Mouse (Mus musculus): ENCODE measurements at regions not wholly inside any gene's neighbourhood (a gene's known extent, or its start where the extent isn't known, plus 50 kb on each side); places are given as distances from the start of the nearest gene placed in this dataset.

DNA sequence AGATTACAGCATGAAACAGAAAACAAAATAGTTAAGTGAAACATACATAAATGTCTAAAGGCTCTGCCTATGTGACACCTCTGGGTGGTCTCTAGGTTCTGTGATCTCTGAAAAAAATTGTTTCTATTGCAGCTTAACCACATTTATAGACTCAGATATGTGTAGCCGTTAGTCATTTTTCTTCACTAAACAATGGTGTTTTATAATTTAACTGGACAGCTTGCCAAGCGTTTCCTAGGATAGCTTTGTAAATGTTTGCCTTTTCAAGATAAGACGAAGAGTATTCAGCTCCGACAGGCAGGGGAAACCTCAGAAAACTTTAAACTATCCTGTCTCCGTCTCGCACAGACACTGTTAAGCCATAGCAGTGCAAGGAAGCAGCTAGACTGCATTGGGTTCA lies 98.3 kb downstream of the Klhl6 start:
- no peaks in the 10 kb centered on the region for H3K36me3 ChIP-seq (ENCODE audit: control insufficient read depth, insufficient read depth, low read length, poor library complexity, severe bottlenecking)
- H3K27ac ChIP-seq (ENCODE audit: insufficient read depth, low read length), result no peak overlapping the region
- H3K9ac ChIP-seq (ENCODE audit: low read depth, poor library complexity, severe bottlenecking), result no peak overlapping the region
- H3K4me3 ChIP-seq (ENCODE audit: low read depth, low read length), result no peak overlapping the region
- H3K9me3 ChIP-seq (replicated peaks; ENCODE audit: control insufficient read depth, insufficient read depth, low read length, poor library complexity, severe bottlenecking), result peaks cover 11% of the 10 kb centered on the region
- H3K27me3 ChIP-seq (ENCODE audit: control insufficient read depth, insufficient read depth, low read length, poor library complexity, severe bottlenecking), result no peaks in the 10 kb centered on the region
- no peaks in the 10 kb centered on the region for H3K4me1 ChIP-seq (ENCODE audit: control insufficient read depth, insufficient read depth, low read length)
- no peak for TF ChIP-seq CTCF (IDR thresholded peaks at IDR 0.05; ENCODE audit: low read depth, low read length)
- TF ChIP-seq POLR2A (IDR thresholded peaks at IDR 0.05; ENCODE audit: insufficient read depth, low read length), result no peak
- no peak for TF ChIP-seq EP300 (IDR thresholded peaks at IDR 0.05; ENCODE audit: insufficient read depth, low read depth, low read length)

DNA sequence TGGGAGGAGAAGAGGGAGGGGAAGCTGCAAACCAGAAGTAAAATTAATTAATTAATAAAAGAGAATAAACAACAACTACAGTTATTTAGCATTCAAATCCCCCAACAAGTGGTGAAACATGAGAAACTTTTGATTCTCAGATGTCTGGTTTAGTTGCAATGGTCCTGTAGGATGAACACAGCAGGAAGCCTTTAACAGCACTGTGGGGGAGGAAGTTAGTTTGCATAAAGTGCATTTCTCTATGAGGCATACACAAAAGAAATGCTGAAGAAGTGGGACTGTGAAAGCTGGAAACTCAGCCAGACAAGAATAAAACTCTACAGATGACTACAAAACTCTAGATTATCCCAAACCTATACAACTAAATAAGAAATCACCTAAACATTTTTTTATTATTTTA lies 96.2 kb downstream of the Klhl6 start:
- no peak overlapping the region for H3K27ac ChIP-seq (ENCODE audit: insufficient read depth, low read length)
- H3K9me3 ChIP-seq (replicated peaks; ENCODE audit: control insufficient read depth, insufficient read depth, low read length, poor library complexity, severe bottlenecking), result peaks cover 11% of the 10 kb centered on the region
- no peak for TF ChIP-seq POLR2A (IDR thresholded peaks at IDR 0.05; ENCODE audit: insufficient read depth, low read length)
- no peaks in the 10 kb centered on the region for H3K4me1 ChIP-seq (ENCODE audit: control insufficient read depth, insufficient read depth, low read length)
- H3K9ac ChIP-seq (ENCODE audit: low read depth, poor library complexity, severe bottlenecking), result no peak overlapping the region
- H3K36me3 ChIP-seq (ENCODE audit: control insufficient read depth, insufficient read depth, low read length, poor library complexity, severe bottlenecking), result no peaks in the 10 kb centered on the region
- H3K27me3 ChIP-seq (ENCODE audit: control insufficient read depth, insufficient read depth, low read length, poor library complexity, severe bottlenecking), result no peaks in the 10 kb centered on the region
- no peak overlapping the region for H3K4me3 ChIP-seq (ENCODE audit: low read depth, low read length)

DNA sequence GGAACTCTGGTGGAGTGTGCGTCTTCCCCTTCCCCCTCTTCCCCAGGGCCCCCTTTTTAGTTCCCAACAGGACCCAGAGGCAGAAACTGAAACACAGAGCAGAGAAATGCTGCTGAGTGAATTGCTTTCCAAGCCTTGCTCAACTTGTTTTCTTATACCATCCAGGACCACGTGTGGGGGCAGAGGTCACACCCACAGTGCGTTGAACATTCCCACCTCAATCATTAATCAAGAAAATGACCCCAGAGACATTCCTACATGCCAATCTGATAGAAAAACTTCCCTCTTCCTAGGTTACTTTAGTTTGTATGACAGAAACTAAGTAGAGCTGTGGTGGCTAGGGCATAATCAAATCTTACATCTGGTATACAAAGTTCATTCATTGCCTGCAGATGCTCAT lies 93.3 kb downstream of the Klhl6 start:
- H3K9ac ChIP-seq (ENCODE audit: low read depth, poor library complexity, severe bottlenecking), result no peak overlapping the region
- H3K27ac ChIP-seq (ENCODE audit: insufficient read depth, low read length), result no peak overlapping the region
- no peaks in the 10 kb centered on the region for H3K27me3 ChIP-seq (ENCODE audit: control insufficient read depth, insufficient read depth, low read length, poor library complexity, severe bottlenecking)
- no peaks in the 10 kb centered on the region for H3K4me1 ChIP-seq (ENCODE audit: control insufficient read depth, insufficient read depth, low read length)
- no peak overlapping the region for H3K4me3 ChIP-seq (ENCODE audit: low read depth, low read length)
- H3K36me3 ChIP-seq (ENCODE audit: control insufficient read depth, insufficient read depth, low read length, poor library complexity, severe bottlenecking), result no peaks in the 10 kb centered on the region
- H3K9me3 ChIP-seq (replicated peaks; ENCODE audit: control insufficient read depth, insufficient read depth, low read length, poor library complexity, severe bottlenecking), result peaks cover 10% of the 10 kb centered on the region
- TF ChIP-seq POLR2A (IDR thresholded peaks at IDR 0.05; ENCODE audit: insufficient read depth, low read length), result no peak
- no peak for TF ChIP-seq EP300 (IDR thresholded peaks at IDR 0.05; ENCODE audit: insufficient read depth, low read depth, low read length)
- TF ChIP-seq CTCF (IDR thresholded peaks at IDR 0.05; ENCODE audit: low read depth, low read length), result no peak

DNA sequence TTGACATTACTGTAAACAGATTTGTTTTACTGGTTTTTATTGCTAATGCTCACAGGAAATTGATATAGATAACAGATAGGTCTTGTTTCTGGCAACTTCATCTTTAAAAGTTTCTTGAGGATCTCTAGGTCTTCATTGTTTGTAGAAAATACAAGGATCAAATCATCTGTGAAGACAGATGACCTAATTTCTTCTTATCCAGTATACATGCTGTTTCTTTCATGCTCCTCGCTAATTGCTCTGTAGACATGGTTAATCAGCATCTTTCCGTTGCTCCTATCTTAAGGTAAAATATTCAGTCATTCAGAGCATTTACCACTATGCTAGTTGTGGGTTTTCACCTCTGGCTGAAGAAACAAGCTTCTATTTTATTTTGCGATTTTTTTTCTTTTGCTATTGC lies 91.4 kb downstream of the Klhl6 start:
- H3K4me3 ChIP-seq (ENCODE audit: low read depth, low read length), result no peak overlapping the region
- TF ChIP-seq CTCF (IDR thresholded peaks at IDR 0.05; ENCODE audit: low read depth, low read length) (no peak), EP300 (IDR thresholded peaks at IDR 0.05; ENCODE audit: insufficient read depth, low read depth, low read length) (no peak), POLR2A (IDR thresholded peaks at IDR 0.05; ENCODE audit: insufficient read depth, low read length) (no peak)
- H3K9ac ChIP-seq (ENCODE audit: low read depth, poor library complexity, severe bottlenecking), result no peak overlapping the region
- H3K27me3 ChIP-seq (ENCODE audit: control insufficient read depth, insufficient read depth, low read length, poor library complexity, severe bottlenecking), result no peaks in the 10 kb centered on the region
- no peak overlapping the region for H3K27ac ChIP-seq (ENCODE audit: insufficient read depth, low read length)
- no peaks in the 10 kb centered on the region for H3K36me3 ChIP-seq (ENCODE audit: control insufficient read depth, insufficient read depth, low read length, poor library complexity, severe bottlenecking)
- H3K4me1 ChIP-seq (ENCODE audit: control insufficient read depth, insufficient read depth, low read length), result no peaks in the 10 kb centered on the region
- H3K9me3 ChIP-seq (replicated peaks; ENCODE audit: control insufficient read depth, insufficient read depth, low read length, poor library complexity, severe bottlenecking), result peaks cover 4% of the 10 kb centered on the region

DNA sequence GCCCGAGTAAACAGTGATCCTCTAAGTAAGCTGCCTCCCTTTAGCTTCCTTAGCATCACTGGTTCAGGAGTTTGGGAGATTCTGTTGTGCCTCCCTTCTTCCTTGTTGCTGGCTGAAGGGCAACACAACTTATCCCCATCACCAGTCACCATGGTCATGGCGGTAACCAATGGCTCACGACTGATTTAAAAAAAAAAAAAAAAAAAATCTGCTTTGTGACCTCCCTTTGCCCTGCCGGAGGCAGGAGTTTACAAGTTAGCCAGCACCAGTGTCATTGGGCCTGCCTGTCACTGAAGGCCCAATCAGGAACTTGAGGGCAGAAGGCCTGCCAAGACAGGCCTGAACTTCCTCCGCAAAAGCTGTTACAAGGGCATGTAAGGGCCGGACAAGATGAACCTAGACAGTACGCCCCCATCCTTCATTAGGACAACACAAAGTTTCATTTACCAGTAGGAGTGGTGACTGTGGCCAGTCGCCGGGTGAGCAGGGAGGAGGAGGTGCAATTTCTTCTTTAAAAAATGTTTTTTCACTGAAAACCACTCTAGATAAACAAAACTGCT lies 88.3 kb downstream of the Klhl6 start:
- no peak for TF ChIP-seq POLR2A (IDR thresholded peaks at IDR 0.05; ENCODE audit: insufficient read depth, low read length)
- TF ChIP-seq CTCF (IDR thresholded peaks at IDR 0.05; ENCODE audit: low read depth, low read length), result no peak
- TF ChIP-seq EP300 (IDR thresholded peaks at IDR 0.05; ENCODE audit: insufficient read depth, low read depth, low read length), result no peak
- no peaks in the 10 kb centered on the region for H3K9me3 ChIP-seq (replicated peaks; ENCODE audit: control insufficient read depth, insufficient read depth, low read length, poor library complexity, severe bottlenecking)
- H3K27me3 ChIP-seq (ENCODE audit: control insufficient read depth, insufficient read depth, low read length, poor library complexity, severe bottlenecking), result no peaks in the 10 kb centered on the region
- H3K36me3 ChIP-seq (ENCODE audit: control insufficient read depth, insufficient read depth, low read length, poor library complexity, severe bottlenecking), result no peaks in the 10 kb centered on the region
- H3K27ac ChIP-seq (ENCODE audit: insufficient read depth, low read length), result no peak overlapping the region
- no peaks in the 10 kb centered on the region for H3K4me1 ChIP-seq (ENCODE audit: control insufficient read depth, insufficient read depth, low read length)
- H3K9ac ChIP-seq (ENCODE audit: low read depth, poor library complexity, severe bottlenecking), result no peak overlapping the region
- H3K4me3 ChIP-seq (ENCODE audit: low read depth, low read length), result no peak overlapping the region
